Mouse (Mus musculus) liver, adult 2 months (tissue): Measurements from ENCODE around the gene Acot3.

ENCODE experiments used
- CTCF ChIP-seq: fragments of 200-500 bp; IDR thresholded peaks from 2 replicates; pipeline ENCODE4 v1.5.1; 2011; ENCODE audit warnings: low read depth, low read length, control low read depth
- POLR2A ChIP-seq: fragments of 200-500 bp; IDR thresholded peaks from 2 replicates; pipeline ENCODE4 v1.6.1; 2011; ENCODE audit warnings: low read length, control low read depth; ENCODE audit not compliant: insufficient read depth; ENCODE audit errors: extremely low read depth

DNA sequence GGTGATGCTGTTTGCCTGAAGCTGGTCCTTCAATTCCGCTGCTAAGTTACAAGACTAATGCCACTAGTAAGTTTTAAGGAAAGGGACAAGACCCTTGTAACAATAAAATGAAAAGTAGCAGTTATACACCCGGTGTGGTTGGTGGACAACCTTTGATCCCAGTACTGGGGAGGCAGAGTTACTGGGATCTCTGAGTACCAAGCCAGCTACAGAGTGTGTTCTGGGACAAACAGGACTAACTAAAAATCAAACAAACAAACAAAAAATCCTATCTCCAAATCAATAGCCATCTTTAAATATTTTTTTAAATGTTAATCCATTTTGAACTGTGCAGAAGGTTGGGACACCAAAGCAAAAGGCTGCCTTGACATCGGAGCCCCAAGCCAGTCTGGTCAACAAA is 41.7 kb upstream of the Acot3 start:
- TF ChIP-seq CTCF, result no peak
- TF ChIP-seq POLR2A, result no peak
